Mouse (Mus musculus) left cerebral cortex, adult 11 months (tissue): ENCODE results near the gene Caskin2.
"Not testable (repeated sequence)": the region's sequence is repeated elsewhere in the genome, so short reads cannot be mapped to it uniquely, and the experiment has no call there.

Experiments used
- DNase-seq: peaks from one replicate; pipeline ENCODE4 v3.0.0; 2022; ENCODE audit warnings: low spot score

Caskin2 gene

DNA sequence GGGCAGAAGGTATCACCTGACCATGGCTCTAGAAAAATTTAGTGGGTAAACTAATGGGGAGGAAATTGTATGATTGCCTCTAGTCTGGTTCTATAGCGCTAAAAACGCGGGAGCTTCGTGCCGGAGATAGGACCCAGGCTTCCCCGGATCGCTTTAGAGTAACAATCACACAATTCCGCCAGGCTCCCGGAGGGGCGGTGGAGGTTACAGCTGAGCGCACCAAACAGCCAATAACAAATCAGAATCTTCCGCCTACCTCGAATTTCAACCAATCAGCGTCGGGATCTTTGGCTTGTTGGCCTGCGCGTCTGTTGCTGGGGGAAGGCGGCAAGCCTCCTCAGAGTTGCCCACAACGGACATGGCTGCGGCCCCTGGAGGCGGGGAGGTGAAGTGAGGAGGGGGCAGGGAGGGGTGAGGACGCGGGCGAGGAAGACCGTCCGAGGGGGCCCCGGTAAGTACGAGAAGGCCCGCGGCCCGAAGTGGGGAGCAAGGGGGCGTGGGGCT lies 48.3 kb downstream of the Caskin2 start, which contains the start of gene Tmem94:
Tmem94 (plus strand) TSS at position 331 of the 504 bp plus-strand sequence.
- DNase-seq: peak; percentile 95

DNA sequence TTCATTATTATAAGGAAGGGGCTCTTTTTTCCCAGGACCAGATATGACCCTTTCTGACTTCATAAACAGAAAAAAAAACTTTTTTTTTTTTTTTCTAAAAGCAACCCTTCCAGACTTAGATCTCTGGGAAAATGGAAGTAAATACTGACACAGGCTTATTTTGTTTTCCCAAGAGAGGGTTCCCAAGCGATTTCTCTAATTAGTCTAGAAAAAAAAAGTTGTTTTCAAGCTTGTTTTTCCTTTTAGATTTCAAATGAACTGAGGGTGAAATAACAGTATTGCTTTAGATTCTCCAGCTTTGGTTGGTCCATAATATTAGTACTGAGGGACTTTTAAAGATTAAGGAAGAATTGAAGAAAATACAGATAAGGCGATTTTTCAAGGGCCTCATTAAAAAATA lies 48.7 kb downstream of the Caskin2 start:
- DNase-seq: no peak

DNA sequence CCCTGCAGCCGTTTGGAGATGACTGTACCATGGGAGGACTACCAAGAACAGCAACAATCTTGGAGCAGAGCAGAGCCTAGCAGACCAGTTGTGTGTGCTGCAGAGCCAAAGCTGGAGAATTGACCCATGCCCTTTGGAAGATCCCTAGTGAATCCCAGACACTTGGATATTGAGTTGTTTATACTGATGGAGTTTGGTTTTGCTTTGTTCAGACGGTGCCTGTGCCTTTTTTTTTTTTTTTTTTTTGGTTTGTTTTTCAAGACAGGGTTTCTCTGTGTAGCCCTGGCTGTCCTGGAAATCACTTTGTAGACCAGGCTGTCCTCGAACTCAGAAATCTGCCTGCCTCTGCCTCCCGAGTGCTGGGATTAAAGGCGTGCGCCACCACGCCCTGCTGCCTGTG lies 51.3 kb downstream of the Caskin2 start:
- not testable (repeated sequence) for DNase-seq

DNA sequence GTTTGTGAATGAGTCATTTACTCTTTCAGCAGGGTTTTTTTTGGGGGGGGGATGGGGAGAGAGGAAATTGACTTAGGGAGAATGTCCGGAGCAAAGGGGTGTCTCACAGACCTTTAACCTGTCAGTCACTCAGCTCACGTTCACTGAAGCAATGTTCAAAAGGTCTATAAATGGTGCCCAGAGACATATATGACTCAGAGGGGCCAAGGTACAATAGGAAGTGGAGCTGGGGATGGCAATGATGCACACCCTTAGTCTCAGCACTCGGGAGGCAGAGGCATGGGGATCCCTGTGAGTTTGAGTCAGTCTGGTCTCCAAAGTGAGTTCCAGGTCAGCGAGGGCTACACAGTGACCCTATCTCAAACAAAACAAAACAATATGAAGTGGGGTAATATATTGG lies 60.0 kb downstream of the Caskin2 start:
- DNase-seq: no peak

DNA sequence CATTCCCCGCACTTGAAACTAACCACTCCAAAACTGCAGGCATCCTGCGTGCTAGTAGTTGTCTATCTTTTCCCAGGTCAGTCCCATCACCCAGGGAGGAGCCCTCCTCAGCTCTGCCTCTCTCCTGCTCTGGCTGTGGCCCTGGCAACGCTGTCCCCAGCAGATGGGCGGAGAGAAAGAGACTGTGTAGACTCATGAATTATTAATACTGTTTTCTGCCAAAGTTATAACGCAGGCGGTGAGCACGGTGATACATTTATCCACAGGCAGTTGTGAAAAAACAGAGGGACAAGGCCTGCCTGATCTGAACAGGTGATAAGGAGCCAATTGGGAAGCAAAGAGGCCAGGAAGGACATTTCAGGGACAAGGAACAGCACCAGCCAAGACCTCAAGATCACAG lies 60.8 kb downstream of the Caskin2 start:
- DNase-seq: no peak

DNA sequence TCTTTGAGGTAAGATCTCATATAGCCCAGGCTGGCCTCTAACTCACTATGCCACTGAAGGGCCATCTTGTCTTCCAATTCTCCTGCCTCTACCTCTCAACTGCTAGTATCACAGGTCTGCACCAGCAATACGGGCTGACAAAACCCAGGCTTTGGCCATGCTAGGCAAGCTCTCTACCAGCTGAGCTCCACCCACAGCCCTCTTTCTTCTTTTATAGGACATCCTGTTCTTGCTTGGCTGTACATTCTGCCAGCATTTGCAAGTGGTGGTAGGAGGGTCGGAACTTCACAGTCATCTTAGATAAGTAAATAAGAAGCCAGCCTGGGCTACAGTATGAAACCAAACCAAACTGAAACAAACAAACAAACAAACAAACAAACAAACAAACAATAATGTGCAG lies 61.7 kb downstream of the Caskin2 start:
- DNase-seq: no peak

DNA sequence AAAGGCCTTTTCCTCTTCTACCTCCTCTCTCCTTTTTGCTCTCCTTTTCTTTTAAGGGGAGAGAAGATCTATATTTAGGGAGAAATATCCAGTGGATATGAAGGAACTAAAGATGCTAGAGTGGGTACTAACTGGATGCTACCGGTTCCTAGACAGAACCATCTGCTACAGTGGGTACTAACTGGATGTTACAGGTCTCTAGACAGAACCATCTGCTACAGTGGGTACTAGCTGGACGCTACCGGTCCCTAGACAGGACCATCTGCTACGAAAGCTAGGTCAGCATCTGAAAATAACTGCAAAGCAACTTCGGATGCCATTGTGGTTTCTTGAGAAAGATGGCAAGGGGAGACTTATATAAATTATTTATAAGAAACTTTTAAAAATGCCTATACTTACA lies 63.6 kb downstream of the Caskin2 start:
- no peak for DNase-seq
